Mouse (Mus musculus) layer of hippocampus, adult 18-20 months (tissue): Measurements from ENCODE around the gene Rasgrp4. TPM values are rescaled to one million over a fixed set of nuclear protein-coding genes. Genes with fewer than 3 reads are reported as not detected.
A peak's percentile ranks its signal among the peaks of the same experiment; 100 is the strongest.

Experiments used
- DNase-seq, 2 experiments: peaks; one replicate each; pipeline ENCODE4 v3.0.0; 2022; ENCODE audit warnings: low spot score in 2 of 2
- total RNA-seq, 2 experiments: library from RNA; stranded (reverse); gene quantifications; 2 replicates each; pipeline ENCODE4 v1.2.3; 2021

Gene Rasgrp4
- total RNA-seq, 2 experiments from 2014 or later: 0.59 to 1.0 TPM

DNA sequence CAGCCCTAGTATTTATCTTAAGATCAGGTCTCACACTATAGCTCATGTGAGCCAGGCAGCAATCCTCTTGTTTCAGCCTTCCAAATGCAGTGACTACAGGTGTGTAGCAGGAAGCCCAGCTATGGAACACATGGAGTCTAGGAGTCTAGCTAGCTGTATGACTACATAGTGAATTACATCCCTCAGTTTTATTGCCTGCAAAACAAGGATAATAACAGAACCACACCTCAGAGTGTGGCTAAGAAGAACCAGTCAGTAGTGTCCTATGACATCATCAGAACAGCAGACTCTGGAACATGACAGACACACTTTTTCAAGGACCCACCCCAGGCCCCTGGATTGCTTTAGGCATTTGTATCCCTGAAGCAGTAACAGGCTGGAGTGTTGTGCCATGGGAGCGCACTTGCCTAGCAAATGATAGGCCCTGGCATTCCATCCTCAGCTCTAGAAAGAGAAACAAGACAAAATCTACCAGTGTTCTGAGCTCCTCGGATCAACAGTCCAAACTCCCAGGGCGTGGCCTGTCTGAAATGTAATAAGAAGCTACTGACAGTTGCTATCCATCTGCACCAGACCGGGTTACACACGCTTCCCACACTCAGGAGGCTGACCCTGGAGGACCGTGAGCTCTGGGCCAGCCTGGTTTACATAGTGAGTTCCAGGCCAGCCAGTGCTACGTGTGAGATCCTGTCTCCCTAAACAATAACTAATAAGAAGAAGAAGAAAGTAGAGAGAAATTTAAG, 12.1 kb downstream of the Rasgrp4 start:
- no peak for DNase-seq

DNA sequence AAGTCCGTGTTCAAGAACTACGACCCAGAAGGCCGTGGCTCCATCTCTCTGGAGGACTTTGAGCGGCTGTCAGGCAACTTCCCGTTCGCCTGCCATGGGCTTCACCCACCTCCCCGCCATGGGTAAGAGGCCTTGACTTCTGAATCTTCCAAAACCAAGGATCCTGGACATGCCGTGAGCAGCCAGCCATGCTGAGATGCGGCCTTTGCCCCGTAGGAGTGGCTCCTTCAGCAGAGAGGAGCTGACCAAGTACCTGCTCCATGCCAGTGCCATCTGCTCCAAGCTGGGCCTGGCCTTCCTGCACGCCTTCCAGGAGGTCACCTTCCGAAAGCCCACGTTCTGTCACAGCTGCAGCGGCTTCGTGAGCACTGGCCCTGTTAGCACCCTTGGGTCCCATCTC, 14.1 kb downstream of the Rasgrp4 start:
- DNase-seq: no peak

DNA sequence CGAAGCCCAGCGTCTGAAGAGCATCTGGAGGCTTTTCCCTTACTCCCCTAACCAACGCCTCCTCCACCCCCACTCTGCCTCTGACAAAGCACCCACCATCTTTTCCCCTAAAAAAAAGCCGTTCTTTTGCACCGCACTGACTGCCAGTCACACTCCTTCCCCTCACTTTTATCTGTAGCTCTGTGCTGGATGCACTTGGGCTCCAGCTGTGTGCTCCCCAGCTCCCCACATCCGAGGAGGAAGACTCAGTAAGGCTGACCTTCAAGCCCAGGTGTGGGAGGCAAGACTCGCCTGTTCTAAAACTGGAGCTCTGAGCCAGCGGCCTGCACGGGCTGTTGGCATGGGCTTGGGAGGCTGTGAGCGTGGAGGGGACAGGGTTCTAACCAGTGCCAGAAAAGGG, 16.8 kb downstream of the Rasgrp4 start:
- no peak for DNase-seq

DNA sequence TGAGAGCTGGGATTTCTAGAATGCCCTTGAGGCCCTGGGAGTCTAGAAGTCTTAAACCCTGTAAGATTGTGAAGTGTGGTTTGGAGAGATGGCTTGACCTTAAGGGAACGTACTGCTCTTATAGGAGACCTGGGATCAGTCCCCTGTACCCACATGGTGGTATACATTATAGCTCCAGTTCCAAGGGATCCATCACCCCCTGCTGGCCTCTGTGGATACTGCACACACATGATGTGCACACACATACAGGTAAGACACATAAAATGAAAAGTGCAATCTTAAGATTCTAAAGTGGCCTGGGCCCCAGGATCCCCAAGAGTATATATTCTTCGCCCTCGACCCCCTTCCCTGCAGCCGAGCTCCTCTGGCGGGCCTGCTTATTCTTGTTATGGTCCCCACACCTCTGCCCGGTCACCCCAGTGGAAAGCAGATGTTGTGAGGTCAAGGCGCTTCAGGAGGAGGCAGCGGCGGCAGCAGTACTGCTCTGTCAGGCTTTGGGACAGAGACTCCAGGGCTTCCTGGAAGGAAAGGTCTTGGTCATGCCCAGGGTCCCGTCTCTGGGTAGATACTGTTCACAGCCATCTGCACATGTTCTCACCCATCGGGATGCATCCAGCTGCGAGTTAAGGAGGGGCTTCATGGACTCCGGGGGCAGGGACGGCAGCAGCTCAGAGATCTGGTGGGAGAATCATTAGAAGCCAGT, 19.5 kb downstream of the Rasgrp4 start:
- no peak for DNase-seq

DNA sequence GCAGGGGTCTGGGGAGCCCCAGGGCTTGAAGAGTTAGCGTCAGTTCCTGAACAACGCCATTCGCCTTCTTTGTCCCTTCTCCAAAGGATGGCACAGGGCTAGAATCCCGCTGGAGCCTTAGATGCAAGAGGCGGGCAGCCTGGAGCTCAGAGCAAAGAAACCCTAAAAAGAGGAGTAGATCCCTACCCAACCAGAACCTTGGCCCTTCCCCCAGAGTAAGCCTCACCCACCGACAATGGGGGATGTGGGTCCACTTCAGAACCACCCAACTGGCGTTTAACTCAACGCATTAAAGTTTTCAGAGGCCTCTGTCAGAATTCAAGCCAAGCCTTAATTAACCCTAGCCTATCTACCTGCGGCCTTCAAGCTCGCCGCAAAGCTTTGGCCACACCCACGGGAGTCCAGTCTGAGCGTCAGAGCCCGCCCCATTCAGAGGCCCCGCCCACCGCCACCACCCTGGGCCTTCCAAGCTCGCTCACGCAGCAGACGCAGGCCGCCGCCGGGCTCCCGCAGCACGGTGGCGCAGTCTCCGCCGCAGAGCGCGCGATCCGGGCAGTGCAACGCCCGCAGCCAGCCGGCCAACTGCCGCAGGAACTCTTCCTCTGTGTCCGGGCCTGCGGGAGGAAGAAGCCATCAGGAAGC, 20.7 kb downstream of the Rasgrp4 start:
- DNase-seq: peak; percentile 87 to 94

DNA sequence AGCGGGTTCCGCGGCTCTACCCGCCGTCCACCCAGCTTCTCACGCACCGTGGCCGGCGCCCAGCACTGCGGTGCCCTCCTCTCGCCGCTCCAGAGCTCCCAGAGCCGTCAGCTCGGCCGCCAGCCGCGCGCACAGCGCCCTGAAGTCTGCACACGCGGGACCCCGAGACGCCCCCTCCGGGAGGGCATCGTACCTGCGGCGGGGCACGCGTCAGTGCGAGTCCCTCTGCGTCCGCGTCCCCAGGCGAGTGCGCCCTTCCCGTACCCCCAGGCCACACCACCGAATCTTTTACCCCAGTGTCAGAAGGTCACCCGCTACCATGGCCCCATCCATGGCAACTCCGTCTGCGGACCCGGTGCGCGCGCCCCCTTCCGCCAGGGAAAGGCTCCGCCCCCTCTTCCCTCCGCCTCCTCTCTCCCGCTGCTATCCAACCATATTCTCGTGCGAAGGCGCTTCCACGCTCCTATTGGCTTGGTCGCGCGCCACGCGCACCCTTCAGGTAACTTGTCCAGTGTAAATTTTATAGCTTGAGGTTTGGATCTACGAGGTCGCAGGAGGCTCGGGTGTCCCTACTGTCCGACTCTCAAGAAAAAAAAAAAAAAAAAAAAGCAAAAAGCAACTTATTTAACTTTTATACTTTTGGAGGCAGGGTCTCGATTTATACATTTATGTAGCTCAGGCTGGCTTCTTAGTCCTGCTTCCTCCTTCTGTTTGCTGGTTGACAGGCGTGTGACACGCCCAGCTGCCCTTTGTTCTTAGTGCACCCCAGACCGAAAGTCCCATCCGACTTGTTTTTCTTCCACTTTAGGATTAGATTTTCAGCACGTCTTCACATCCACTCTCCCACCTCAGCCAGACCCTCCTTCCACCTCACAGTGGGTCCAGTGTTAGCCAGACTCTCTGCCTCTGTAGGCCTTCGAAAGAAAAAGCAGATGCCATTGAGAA, 21.5 kb downstream of the Rasgrp4 start, which contains the start of gene Fam98c:
Fam98c (minus strand) TSS at position 397 of the 945 bp plus-strand sequence.
- peak; percentile 84 to 88 for DNase-seq

DNA sequence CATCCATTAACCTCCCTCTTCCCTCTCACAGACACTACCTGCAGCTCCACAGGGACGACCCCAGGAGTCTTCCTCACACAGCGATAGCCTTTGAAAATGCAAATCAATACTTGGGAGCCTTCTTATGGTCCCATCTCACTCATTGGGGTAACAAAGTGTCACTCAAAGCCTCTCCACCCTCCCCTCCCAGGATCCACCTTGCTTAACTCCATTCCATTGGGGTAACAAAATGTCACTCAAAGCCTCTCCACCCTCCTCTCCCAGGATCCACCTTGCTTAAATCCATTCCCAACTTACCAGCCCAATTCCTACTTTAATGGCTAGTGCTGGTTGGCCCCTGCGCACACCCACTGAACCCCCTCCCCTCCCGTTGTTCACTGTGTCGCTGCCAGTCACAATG, 23.6 kb downstream of the Rasgrp4 start:
- no peak for DNase-seq

DNA sequence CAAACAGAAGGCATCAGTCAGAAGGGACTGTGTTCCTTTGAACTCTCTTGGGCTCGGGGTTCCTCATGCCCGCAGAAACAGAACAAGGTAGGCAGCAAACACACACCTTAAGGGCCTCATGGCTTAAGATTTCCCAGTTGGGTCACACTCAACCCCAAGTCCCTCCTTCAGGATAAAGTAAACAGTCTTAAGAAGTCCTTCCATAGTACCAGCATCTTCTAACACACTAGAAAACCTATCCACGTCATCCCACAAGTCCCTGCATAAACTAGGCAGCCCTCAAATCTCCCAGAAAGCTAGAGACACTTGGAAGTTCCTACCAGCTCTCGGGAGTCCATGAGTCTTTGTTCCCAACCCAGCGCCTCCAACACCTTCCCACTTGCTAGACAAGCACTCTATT, 27.6 kb downstream of the Rasgrp4 start:
- no peak for DNase-seq

DNA sequence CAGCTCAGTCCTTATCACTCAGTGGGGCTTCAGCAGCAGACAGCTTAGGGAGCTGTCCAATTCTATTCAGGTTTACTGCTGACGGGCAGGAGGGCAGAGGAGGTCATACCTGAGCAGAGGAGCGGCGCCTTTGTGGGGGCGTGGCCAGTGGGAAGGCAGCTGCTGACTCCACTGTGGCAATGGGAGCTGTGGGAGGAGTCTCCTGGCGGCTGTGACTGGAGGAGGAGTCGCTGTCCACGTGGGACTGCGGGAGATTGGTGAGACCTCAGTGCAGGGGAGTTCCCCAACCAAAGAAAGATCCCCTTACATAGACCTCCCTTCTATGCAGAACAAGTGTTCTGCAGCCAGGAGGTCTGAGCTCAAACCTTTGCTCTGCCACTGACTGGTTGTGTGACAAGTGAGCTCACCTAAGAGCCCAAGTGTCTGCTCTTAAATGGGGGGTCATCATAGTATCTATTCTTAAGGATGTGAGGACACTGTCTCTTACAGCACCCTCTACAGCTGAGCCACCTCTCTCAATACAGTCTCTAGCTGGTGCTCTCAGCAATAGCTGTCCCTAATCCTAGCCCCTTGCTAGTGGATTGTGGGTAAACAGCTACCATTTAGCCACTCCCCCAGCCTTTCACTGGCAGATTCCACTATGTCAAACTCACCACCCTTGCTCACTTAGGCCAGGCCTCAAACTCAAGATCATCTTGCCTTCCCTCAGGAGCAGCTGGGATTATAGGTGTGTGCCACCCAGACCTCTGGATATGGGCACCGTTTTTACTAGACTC, 28.3 kb downstream of the Rasgrp4 start:
- no peak for DNase-seq

DNA sequence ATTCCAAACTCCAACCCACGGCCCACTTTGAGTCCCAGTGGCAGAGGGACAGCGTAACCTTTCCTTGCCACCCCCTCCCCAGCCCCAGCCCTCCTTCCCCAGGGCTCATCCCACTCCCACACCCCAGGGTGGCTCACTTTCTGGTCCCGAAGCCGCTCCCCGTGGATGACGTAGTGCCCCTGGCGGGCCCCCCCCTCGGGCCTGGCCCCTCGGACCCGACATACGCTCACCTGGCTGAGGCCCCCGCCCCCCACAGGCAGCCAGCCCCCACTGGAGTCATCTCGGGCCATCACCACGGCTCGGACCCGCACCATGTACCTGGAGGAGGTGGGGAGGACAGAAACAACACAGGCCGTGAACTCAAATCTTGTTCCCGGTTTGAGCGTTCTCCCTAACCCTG, 33.0 kb downstream of the Rasgrp4 start:
- DNase-seq: no peak

DNA sequence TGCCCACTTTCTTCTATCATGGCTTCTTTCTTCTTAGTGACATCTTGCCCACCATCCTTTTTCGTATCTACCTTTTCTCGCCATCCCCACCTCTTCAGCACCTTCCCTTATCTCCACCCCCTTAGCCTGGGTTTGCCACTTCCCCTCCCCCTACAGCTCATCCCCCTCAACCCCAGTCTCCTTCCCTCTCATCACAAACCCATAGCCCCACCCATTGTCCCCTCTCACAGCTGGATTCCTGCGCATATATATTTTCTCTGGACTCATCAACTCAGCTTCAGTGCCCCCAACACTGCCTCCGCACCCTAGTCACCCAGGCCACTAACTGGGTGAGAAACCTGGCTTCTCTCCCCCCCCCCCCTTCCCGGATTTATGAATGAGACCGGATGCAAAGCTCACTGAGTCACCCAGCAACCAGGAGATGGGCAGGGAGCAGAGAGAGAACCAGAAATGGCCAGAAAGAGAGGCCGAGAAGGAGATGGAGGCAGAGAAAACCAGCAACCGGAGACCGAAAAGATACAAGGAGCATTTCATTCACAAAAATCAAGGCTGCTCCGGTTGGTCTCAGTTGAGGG, 33.6 kb downstream of the Rasgrp4 start:
- no peak for DNase-seq

DNA sequence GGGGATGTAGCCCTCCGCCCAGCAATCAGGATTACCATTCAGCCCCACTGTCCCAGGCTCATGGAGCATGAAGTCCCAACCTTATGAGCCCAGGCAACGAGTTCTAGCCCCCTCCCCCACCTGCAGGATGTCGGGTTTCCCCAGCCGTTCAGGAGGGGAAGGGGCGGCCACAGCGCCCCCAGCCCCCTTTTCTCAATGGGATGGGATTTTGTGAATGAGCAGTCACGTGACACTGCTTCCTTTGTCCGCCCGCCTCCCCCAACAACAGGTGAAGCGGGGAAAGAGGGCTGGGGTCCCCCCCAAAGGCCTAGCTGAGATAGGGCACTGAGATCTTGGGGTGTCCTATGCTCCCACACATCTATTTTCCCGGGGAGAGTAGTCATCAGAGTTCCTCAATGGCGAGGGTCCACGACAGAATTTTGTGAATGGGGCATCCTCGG, 34.2 kb downstream of the Rasgrp4 start:
- DNase-seq: peak in 1 of 2 experiments; percentile 32

DNA sequence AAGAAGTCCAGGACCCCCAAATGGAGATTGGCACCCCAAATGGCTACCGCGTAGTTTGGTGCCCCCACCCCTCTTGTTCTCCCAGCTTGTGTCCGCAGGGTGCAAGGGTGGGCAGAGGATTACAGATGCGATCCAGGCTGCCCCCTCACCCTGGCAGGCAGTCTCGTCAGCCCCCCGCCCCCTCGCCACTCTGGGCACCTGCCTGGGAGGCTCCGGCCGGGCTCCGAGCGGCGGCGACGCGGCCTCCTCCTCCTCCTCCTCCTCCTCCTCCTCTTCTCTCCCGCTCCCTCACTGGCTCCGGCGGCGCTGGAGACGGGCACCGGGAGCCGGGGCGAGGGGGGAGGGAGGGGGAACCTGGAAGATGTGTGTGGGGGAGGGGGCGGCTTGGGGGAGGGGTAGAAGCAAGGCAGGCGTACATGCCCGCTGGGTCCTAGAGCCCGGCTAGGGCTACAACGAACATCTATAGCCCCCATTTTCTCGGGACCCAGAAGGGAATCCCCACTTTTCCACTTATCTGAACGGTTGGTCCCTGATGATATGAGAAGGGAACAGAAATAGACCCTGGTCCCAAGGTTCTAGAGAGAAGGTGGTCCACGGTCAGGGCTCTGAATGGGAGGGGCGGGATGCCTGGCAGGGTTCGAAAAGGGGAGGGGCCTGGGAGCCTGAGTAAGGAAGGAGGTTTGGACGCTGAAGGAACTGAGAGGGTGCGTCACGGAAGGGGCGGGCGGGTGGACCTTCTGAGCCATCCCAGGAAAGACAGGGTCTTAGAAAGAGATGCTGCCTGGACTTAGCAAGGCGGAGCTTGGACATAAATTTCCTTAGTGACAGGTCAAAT, 34.8 kb downstream of the Rasgrp4 start:
- peak; percentile 72 to 82 for DNase-seq

DNA sequence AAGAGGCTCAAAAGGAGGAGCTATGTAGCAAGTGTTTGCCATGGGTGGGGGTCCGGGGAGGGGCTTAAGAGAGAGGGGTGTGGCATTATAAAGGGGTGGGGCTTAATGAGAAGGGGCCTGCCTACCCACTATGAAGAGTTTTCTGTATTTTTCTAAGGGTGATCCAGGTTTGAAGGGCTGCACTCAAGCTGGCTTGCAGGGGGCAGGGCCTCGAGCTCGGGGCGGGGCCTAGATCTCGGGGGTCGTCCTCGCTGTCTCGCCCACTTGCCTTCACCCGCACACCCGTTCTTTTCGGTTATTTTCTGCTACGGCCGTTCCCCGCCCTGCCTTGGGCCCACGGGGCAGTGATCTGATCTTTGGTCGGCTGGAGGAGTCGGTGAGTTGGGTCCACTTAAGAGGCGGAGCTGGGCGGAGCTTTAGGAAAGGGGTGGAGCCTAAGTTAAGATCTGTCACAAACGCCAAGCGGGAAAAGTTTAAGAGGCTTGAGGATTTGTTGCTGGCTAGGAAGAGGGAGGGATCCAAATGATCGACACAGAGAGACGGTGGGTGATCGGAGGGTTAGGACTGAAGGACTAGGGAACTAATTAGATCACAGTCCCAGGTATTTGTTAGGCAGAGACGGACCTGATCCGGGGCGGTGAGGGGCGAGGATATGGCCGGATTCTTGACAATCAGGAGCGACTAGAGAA, 35.6 kb downstream of the Rasgrp4 start, which contains the start of the genes Ggn and Spred3:
Ggn (plus strand) TSS at position 145 of the 689 bp plus-strand sequence.
Spred3 (minus strand) TSS at position 346 of the 689 bp plus-strand sequence.
- peak in 1 of 2 experiments; percentile 41 for DNase-seq

DNA sequence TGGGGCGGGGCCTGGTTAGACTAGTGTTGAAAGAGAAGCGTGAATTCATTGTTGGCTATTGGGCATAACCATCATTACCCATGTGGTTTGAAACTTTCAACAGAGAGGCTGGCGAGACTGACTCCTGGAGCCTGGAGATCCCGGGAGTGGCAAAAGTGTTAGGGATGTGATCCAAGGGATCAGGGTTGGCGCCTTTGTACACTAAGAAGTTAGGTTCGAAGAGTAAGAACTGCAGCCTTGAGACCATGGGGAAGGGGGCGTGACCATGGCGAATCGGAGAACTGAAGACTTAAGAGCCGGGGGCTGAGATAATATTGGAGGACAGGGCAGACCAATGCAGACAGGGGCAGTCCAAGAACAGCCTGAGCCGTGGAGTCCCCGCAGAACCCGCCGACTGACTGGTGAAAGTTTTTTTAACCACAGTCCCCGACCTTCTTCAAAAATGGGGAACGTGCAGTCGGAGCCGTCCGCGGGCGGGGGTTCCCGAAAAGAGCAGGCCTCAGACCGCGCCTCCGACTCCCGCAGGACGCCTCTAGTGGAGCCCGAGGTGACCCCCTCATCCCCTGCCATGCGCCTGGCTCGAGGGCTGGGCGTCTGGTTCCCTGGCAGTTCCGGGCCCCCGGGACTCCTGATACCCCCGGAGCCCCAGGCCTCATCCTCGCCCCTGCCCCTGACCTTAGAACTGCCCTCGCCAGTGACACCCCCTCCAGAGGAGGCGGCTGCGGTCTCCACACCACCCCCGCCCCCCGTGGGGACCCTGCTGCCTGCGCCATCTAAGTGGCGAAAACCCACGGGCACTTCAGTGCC, 36.3 kb downstream of the Rasgrp4 start:
- DNase-seq: no peak

DNA sequence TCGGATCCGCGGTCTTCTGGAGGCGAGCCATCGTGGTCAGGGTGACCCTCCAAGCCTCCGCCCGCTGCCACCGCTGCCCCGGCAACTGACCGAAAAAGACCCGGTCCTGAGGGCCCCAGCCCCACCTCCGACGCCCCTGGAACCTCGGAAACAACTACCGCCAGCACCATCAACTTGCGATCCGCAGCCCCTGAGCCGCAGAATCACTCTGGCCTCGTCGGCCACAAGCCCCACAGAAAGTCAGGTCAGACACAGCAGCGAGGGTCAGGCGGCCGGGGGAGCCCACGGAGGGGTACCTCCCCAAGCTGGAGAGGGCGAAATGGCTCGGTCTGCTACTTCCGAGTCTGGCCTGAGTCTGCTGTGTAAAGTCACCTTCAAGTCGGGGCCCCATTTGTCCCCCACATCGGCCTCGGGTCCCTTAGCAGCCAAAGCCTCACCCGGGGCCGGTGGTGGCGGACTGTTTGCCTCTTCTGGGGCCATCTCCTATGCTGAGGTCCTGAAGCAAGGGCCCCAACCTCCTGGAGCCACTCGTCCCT, 37.0 kb downstream of the Rasgrp4 start:
- DNase-seq: no peak
